Mouse (Mus musculus): ENCODE data around the gene Zdhhc18.

Zdhhc18 gene

GRCm38 (mm10) chr4:133630326-133630920 is 19.5 kb downstream of the Zdhhc18 start:
- DNase-seq (ENCODE audit: low spot score), result no peak

GRCm38 (mm10) chr4:133629191-133629590 is 20.8 kb downstream of the Zdhhc18 start:
- no peak for DNase-seq (ENCODE audit: low spot score)

GRCm38 (mm10) chr4:133628517-133628916 is 21.4 kb downstream of the Zdhhc18 start:
- DNase-seq (ENCODE audit: low spot score), result no peak

- no peak for DNase-seq (ENCODE audit: low spot score)
These were observed 22.9 kb downstream of the Zdhhc18 start for GRCm38 (mm10) chr4:133627039-133627438.

GRCm38 (mm10) chr4:133626621-133627020 is 23.3 kb downstream of the Zdhhc18 start:
- no peak for DNase-seq (ENCODE audit: low spot score)

GRCm38 (mm10) chr4:133626221-133626620 is 23.7 kb downstream of the Zdhhc18 start:
- no peak for DNase-seq (ENCODE audit: low spot score)

- peak; percentile 86 for DNase-seq (ENCODE audit: low spot score)
These were observed 24.3 kb downstream of the Zdhhc18 start for GRCm38 (mm10) chr4:133625621-133626071.

GRCm38 (mm10) chr4:133624830-133625229 is 25.1 kb downstream of the Zdhhc18 start:
- no peak for DNase-seq (ENCODE audit: low spot score)

GRCm38 (mm10) chr4:133622161-133622695 is 27.7 kb downstream of the Zdhhc18 start:
- no peak for DNase-seq (ENCODE audit: low spot score)

- no peak for DNase-seq (ENCODE audit: low spot score)
These were observed 29.3 kb downstream of the Zdhhc18 start for GRCm38 (mm10) chr4:133620668-133621067.

GRCm38 (mm10) chr4:133619473-133620136 is 30.3 kb downstream of the Zdhhc18 start:
- DNase-seq (ENCODE audit: low spot score), result no peak

GRCm38 (mm10) chr4:133617936-133618335 is 32.0 kb downstream of the Zdhhc18 start:
- DNase-seq (ENCODE audit: low spot score), result no peak

- no peak for DNase-seq (ENCODE audit: low spot score)
These were observed 34.5 kb downstream of the Zdhhc18 start for GRCm38 (mm10) chr4:133615416-133615815.

- DNase-seq (ENCODE audit: low spot score), result peak; percentile 89
These were observed 35.6 kb downstream of the Zdhhc18 start for GRCm38 (mm10) chr4:133614274-133614761.

GRCm38 (mm10) chr4:133613867-133614266 is 36.1 kb downstream of the Zdhhc18 start:
- no peak for DNase-seq (ENCODE audit: low spot score)

GRCm38 (mm10) chr4:133613026-133613425 is 36.9 kb downstream of the Zdhhc18 start:
- DNase-seq (ENCODE audit: low spot score), result no peak

- no peak for DNase-seq (ENCODE audit: low spot score)
These were observed 37.5 kb downstream of the Zdhhc18 start for GRCm38 (mm10) chr4:133612416-133612815.

- no peak for DNase-seq (ENCODE audit: low spot score)
These were observed 38.1 kb downstream of the Zdhhc18 start for GRCm38 (mm10) chr4:133611815-133612214.

GRCm38 (mm10) chr4:133609719-133610118 is 40.2 kb downstream of the Zdhhc18 start:
- peak; percentile 90 for DNase-seq (ENCODE audit: low spot score)

GRCm38 (mm10) chr4:133607284-133607683 is 42.7 kb downstream of the Zdhhc18 start:
- DNase-seq (ENCODE audit: low spot score), result no peak

- no peak for DNase-seq (ENCODE audit: low spot score)
These were observed 44.6 kb downstream of the Zdhhc18 start for GRCm38 (mm10) chr4:133605330-133605729.

GRCm38 (mm10) chr4:133604856-133605255 is 45.1 kb downstream of the Zdhhc18 start:
- DNase-seq (ENCODE audit: low spot score), result no peak

- no peak for DNase-seq (ENCODE audit: low spot score)
These were observed 45.8 kb downstream of the Zdhhc18 start for GRCm38 (mm10) chr4:133604175-133604574.
